Mouse (Mus musculus): ENCODE measurements at regions not wholly inside any gene's neighbourhood (a gene's known extent, or its start where the extent isn't known, plus 50 kb on each side); places are given as distances from the start of the nearest gene placed in this dataset.
"Not testable (repeated sequence)": the region's sequence is repeated elsewhere in the genome, so short reads cannot be mapped to it uniquely, and the experiment has no call there.

GRCm38 (mm10) chr10:68963090-68963489 lies 188.1 kb upstream of the Rhobtb1 start:
- DNase-seq: no peak

GRCm38 (mm10) chr10:68965271-68965670 lies 186.0 kb upstream of the Rhobtb1 start:
- DNase-seq: no peak

- DNase-seq: no peak
Measured at GRCm38 (mm10) chr10:68967976-68968968, 183.0 kb upstream of the Rhobtb1 start.

GRCm38 (mm10) chr10:68970521-68970920 lies 180.7 kb upstream of the Rhobtb1 start:
- DNase-seq: no peak

GRCm38 (mm10) chr10:68974771-68975170 lies 176.5 kb upstream of the Rhobtb1 start:
- DNase-seq: no peak

GRCm38 (mm10) chr10:68976443-68977025 lies 174.7 kb upstream of the Rhobtb1 start:
- DNase-seq: no peak

GRCm38 (mm10) chr10:68978115-68978514 lies 173.1 kb upstream of the Rhobtb1 start:
- peak in 1 of 2 experiments; percentile 1 for DNase-seq

GRCm38 (mm10) chr10:68979949-68980348 lies 171.3 kb upstream of the Rhobtb1 start:
- DNase-seq: no peak

GRCm38 (mm10) chr10:68982288-68982687 lies 168.9 kb upstream of the Rhobtb1 start:
- DNase-seq: no peak

GRCm38 (mm10) chr10:68990584-68990983 lies 160.7 kb upstream of the Rhobtb1 start:
- DNase-seq: no peak

- DNase-seq: no peak
Measured at GRCm38 (mm10) chr10:68999610-69000009, 151.6 kb upstream of the Rhobtb1 start.

- DNase-seq: no peak
Measured at GRCm38 (mm10) chr10:69001654-69002435, 149.4 kb upstream of the Rhobtb1 start.

- peak; percentile 26 to 68 for DNase-seq
Measured at GRCm38 (mm10) chr10:69005199-69005872, 145.9 kb upstream of the Rhobtb1 start.

GRCm38 (mm10) chr10:69008679-69009078 lies 142.6 kb upstream of the Rhobtb1 start:
- DNase-seq: not testable (repeated sequence)

GRCm38 (mm10) chr10:69020811-69021743 lies 130.2 kb upstream of the Rhobtb1 start:
- DNase-seq: no peak

- no peak for DNase-seq
Measured at GRCm38 (mm10) chr10:69033410-69033809, 117.8 kb upstream of the Rhobtb1 start.

GRCm38 (mm10) chr10:69034390-69035120 lies 116.7 kb upstream of the Rhobtb1 start:
- DNase-seq: no peak

GRCm38 (mm10) chr10:69035536-69035935 lies 115.7 kb upstream of the Rhobtb1 start:
- not testable (repeated sequence) for DNase-seq

GRCm38 (mm10) chr10:69036096-69036495 lies 115.1 kb upstream of the Rhobtb1 start:
- DNase-seq: no peak

GRCm38 (mm10) chr10:69044171-69044651 lies 107.0 kb upstream of the Rhobtb1 start:
- no peak for DNase-seq

Measured in spleen, adult 18-20 months (tissue).